Mouse (Mus musculus): Measurements from ENCODE around the gene Sirt4. TPM values are rescaled to one million over a fixed set of nuclear protein-coding genes. Genes with fewer than 3 reads are reported as not detected.
A peak's percentile ranks its signal among the peaks of the same experiment; 100 is the strongest.

The Sirt4 gene
- polyA plus RNA-seq, 1 experiment from 2014 or later, result 14.5 TPM

DNA sequence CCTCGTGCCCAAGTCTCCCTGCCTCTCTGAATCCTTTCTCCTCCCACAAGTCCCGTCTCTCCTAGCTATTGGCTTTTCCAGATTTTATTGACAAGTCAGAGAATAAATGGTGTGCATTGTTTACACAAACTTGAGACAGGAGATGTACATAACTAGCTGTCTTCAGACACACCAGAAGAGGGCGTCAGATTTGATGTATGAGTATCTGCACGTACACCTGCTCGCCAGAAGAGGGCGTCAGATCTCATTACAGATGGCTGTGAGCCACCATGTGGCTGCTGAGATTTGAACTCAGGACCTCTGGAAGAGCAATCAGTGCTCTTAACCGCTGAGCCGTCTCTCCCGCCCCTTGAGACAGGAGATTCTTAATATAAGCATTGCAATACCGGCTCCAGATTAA is 11.3 kb downstream of the Sirt4 start:
- Histone ChIP-seq H3K4me3 (no peak overlapping the region), H3K4me1 (peaks cover 22% of the 10 kb centered on the region), H3K36me3 (replicated peaks) (peaks cover 7% of the 10 kb centered on the region; the same call in 1 of the 2 replicates), H3K9me3 (no peaks in the 10 kb centered on the region), H3K27me3 (replicated peaks; ENCODE audit: low read depth, poor library complexity, severe bottlenecking) (peaks cover 10% of the 10 kb centered on the region), H3K27ac (replicated peaks) (no peak overlapping the region)
- DNase-seq (ENCODE audit: low spot score), result no peak
- WGBS, result 80% methylated on average over 10 of the region's 10 CpGs

DNA sequence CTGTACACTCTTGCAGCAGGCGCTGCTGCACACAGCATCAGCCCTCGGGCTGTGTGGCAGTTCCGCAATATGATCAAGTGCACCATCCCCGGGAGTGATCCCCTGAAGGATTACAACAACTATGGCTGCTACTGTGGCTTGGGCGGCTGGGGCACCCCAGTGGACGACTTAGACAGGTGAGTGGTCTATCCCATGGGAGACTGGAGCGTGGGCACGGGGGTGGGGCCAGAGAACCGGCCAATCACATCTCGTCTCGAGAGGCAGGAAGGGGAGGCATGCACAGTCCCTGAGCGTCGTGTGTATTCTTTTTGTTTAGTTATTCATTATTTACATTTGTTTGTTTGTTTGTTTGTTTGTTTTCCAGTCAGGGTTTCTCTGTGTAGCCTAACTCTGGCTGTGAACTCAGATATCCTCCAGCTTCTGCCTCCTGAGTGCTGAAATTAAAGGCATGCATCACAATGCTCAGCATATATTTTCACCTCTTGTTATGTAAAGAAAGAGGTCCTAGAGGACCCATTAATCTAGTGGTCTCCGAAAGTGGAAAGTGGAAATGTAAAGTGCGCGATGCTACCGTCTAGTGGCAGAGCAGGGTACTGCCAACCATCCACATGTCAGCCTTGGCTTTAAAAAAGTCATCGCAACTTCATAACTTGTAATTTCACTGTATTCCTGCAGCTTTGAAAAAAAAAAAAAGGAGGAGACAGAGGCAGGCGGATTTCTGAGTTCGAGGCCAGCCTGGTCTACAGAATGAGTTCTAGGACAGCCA is 13.6 kb downstream of the Sirt4 start:
- Histone ChIP-seq H3K4me1 (peaks cover 17% of the 10 kb centered on the region), H3K27ac (replicated peaks) (no peak overlapping the region), H3K9me3 (no peaks in the 10 kb centered on the region), H3K36me3 (replicated peaks) (no peaks in the 10 kb centered on the region), H3K27me3 (replicated peaks; ENCODE audit: low read depth, poor library complexity, severe bottlenecking) (peaks cover 10% of the 10 kb centered on the region), H3K4me3 (0 out of 2 replicates have a peak overlapping the region, but pooled peaks have one; percentile 1)
- peak; percentile 57 for DNase-seq (ENCODE audit: low spot score)
- WGBS, result 41% methylated on average over 20 of the region's 20 CpGs

DNA sequence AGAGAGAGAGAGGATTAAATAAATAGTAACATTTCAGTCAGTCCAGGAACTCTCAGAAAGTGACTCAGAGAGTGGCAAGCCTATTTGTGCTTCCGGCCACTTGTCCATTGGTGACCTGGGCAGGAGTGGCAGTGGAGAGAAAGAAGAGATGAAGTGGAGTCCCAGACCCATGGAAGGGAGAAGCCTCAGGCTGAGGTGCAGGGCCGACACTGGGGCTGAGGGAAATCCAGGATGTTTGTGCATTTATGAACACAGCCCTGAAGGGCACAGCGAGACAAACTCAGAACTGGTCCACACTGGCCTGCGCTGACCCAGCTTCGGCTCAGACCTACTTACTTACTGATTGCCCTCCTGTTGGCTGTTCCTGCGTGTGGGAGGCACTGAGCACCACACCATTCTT is 14.7 kb downstream of the Sirt4 start:
- WGBS, result 64% methylated on average over 6 of the region's 6 CpGs
- Histone ChIP-seq H3K9me3 (no peaks in the 10 kb centered on the region), H3K36me3 (replicated peaks) (no peaks in the 10 kb centered on the region), H3K4me1 (0 out of 2 replicates have a peak, but pooled peaks cover 8% of the 10 kb centered on the region), H3K4me3 (no peak overlapping the region), H3K27me3 (replicated peaks; ENCODE audit: low read depth, poor library complexity, severe bottlenecking) (peaks cover 7% of the 10 kb centered on the region), H3K27ac (replicated peaks) (no peak overlapping the region)
- DNase-seq (ENCODE audit: low spot score), result no peak

DNA sequence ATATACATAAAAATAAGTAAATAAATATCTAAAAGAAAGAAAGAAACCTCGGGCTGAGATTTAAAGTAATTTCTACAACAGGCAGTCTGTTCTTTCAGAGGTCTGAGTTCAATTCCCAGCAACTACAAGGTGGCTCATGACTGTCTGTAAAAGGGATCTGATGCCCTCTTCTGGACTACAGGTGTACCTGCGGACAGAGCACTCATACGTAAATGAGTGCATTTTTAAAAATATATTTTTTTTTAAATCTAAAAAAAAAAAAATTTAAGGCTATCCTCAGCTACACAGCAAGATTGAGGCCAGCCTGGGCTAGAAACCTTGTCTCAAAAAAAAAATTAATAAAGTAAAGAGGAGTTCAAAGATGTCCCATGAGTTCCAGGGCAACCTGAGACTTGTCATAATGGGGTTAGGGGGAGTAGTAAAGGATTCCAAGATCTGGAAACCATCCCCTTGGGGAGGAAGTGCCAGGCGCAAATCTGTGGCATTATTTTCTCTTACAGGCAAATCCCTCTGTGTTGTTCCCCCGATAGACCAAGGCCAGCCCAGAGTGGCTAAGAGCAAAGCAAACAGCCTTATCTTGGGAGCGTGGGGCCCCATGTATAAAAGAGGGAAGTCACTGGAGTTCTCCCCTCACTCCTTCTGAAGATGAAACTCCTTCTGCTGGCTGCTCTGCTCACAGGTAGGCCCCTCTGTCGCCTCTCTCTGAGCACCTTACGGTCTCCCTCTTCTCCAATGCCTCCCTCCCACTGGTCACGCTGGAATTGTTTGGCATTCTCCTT is 18.7 kb downstream of the Sirt4 start, which contains the start of gene Pla2g1b:
Gene Pla2g1b, plus strand, starts transcription at position 621 of the 779 bp plus-strand sequence.
- Histone ChIP-seq H3K27me3 (replicated peaks; ENCODE audit: low read depth, poor library complexity, severe bottlenecking) (no peaks in the 10 kb centered on the region), H3K9me3 (no peaks in the 10 kb centered on the region), H3K4me1 (0 out of 2 replicates have a peak, but pooled peaks cover 5% of the 10 kb centered on the region), H3K4me3 (no peak within 1 kb of the TSS), H3K36me3 (replicated peaks) (no peaks in the 10 kb centered on the region), H3K27ac (replicated peaks) (no peak within 1 kb of the TSS)
- no peak for DNase-seq (ENCODE audit: low spot score)
- 45% methylated on average over 9 of the region's 9 CpGs for WGBS

DNA sequence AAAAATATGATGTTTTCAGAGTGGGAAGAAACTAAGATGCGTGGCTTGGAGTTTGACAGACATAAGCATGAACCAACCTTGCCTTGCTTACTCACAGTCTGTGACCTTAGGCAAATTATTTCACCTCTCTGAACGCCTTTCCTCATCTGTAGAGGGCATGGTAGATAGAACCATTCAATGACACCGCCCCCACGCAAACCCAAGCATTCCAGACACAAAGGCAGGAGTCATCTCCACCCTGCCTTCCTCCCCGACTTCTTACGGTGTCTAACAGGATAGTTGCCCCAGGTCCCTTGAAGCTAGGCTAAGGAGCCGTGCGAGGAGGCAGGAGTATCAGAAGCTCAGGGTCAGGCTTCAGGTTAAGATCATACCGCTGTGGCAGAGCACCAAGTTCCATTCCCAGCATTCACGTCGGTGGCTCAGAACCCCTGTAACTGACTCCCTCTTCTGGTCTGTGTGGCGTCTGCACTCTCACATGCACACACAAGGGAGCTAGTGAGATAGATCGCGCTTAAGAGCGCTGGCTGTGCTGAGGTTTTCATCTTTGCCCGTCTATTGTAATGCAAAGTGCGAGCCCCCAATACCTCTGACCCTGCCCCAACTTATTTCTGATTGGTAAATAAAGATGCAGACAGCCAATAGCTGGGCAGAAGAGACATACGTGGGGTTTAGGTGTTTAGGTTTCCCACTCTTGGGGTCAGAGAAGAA is 20.0 kb downstream of the Sirt4 start:
- H3K4me1 ChIP-seq, result no peaks in the 10 kb centered on the region
- WGBS, result 77% methylated on average over 18 of the region's 18 CpGs
- no peak overlapping the region for H3K27ac ChIP-seq (replicated peaks)
- H3K36me3 ChIP-seq (replicated peaks), result no peaks in the 10 kb centered on the region
- no peak for DNase-seq (ENCODE audit: low spot score)
- no peak overlapping the region for H3K4me3 ChIP-seq
- no peaks in the 10 kb centered on the region for H3K9me3 ChIP-seq
- H3K27me3 ChIP-seq (replicated peaks; ENCODE audit: low read depth, poor library complexity, severe bottlenecking), result peaks cover 6% of the 10 kb centered on the region; the same call in 1 of the 2 replicates

DNA sequence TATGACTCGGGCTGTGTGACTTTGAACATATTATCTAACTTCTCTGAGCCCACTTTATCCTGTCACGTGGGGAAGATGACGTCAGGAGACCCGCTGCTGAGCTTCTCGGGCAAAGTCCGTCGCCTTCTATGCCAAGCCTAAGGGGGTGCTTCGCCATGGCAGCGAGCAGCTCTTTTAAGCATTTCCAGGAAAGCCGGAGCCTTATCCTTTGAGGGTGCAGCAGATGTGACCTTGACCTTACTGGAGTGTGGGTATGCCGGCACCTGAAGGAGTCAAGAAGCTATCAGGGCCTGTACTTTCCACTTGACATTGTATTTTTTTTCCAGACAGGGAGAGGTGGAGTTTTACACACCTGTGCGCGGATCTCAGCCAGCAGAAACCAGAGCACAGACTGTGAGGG is 25.6 kb downstream of the Sirt4 start:
- 73% methylated on average over 13 of the region's 13 CpGs for WGBS
- no peak for DNase-seq (ENCODE audit: low spot score)
- H3K4me1 ChIP-seq, result peaks cover 10% of the 10 kb centered on the region; the same call in 1 of the 2 replicates
- peaks cover 6% of the 10 kb centered on the region; the same call in 1 of the 2 replicates for H3K27me3 ChIP-seq (replicated peaks; ENCODE audit: low read depth, poor library complexity, severe bottlenecking)
- H3K4me3 ChIP-seq, result no peak overlapping the region
- H3K27ac ChIP-seq (replicated peaks), result no peak overlapping the region
- peaks cover 12% of the 10 kb centered on the region for H3K36me3 ChIP-seq (replicated peaks)
- no peaks in the 10 kb centered on the region for H3K9me3 ChIP-seq

DNA sequence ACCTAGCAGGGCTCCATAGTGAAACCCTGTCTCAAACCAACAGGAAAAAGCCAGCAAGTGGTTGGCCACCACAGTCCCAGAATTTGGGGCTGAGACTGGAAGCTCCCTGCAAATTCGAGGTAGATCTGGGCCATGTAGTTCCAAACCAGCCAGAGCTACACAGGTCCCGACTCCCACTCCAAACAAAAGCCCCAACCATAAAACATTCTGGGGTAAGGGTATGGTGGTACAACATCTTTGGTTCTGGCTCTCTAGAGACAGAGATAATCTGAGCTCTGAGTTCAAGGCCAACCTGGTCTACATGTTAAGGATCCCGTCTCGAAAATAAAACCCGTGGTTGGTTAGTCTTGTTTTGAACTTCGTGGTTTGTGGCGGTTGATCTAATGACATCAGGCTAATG is 28.7 kb downstream of the Sirt4 start:
- peaks cover 6% of the 10 kb centered on the region; the same call in 1 of the 2 replicates for H3K27me3 ChIP-seq (replicated peaks; ENCODE audit: low read depth, poor library complexity, severe bottlenecking)
- no peak for DNase-seq (ENCODE audit: low spot score)
- no peaks in the 10 kb centered on the region for H3K9me3 ChIP-seq
- H3K27ac ChIP-seq (replicated peaks), result no peak overlapping the region
- H3K4me1 ChIP-seq, result peaks cover 10% of the 10 kb centered on the region; the same call in 1 of the 2 replicates
- H3K4me3 ChIP-seq, result no peak overlapping the region
- 84% methylated on average over 7 of the region's 7 CpGs for WGBS
- peaks cover 42% of the 10 kb centered on the region for H3K36me3 ChIP-seq (replicated peaks)

DNA sequence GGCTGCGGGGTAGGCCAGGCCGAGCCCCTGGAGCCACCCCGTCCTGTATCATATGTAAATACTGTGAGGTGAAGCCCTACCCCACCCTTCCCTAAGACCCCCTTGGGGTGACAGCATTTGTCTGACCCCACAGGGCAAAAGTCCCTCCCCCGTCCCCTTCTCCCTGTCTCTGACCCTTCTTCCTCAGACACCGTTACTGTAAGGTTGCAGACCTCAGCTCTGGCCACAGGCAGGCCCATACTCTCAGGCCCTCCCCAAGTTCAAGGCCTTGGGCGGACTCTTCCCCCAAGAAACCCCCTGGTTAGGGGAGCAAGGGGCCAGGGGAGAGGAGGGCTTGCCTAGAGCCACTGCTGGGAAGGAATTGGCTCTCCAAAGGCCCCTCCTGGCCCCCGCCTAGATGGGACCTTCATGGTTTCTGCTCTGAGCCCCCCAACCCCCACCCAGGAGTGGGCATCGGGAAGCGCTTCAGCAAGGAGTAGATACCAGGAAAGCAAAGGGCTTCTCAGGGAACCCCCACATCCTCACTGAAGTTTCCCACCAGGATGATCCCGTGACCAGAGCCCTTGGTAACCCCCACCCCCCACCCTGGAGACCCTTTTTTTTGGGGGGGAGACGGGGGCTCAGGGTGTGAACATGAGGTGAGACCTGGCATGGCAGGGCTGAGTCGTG is 30.0 kb downstream of the Sirt4 start:
- H3K4me3 ChIP-seq, result no peak overlapping the region
- H3K36me3 ChIP-seq (replicated peaks), result peaks cover 55% of the 10 kb centered on the region
- no peak for DNase-seq (ENCODE audit: low spot score)
- H3K4me1 ChIP-seq, result peaks cover 10% of the 10 kb centered on the region; the same call in 1 of the 2 replicates
- 88% methylated on average over 12 of the region's 12 CpGs for WGBS
- no peak overlapping the region; the same call in 1 of the 2 replicates for H3K27ac ChIP-seq (replicated peaks)
- H3K27me3 ChIP-seq (replicated peaks; ENCODE audit: low read depth, poor library complexity, severe bottlenecking), result 0 out of 2 replicates have a peak, but pooled peaks cover under 1% of the 10 kb centered on the region
- no peaks in the 10 kb centered on the region for H3K9me3 ChIP-seq

DNA sequence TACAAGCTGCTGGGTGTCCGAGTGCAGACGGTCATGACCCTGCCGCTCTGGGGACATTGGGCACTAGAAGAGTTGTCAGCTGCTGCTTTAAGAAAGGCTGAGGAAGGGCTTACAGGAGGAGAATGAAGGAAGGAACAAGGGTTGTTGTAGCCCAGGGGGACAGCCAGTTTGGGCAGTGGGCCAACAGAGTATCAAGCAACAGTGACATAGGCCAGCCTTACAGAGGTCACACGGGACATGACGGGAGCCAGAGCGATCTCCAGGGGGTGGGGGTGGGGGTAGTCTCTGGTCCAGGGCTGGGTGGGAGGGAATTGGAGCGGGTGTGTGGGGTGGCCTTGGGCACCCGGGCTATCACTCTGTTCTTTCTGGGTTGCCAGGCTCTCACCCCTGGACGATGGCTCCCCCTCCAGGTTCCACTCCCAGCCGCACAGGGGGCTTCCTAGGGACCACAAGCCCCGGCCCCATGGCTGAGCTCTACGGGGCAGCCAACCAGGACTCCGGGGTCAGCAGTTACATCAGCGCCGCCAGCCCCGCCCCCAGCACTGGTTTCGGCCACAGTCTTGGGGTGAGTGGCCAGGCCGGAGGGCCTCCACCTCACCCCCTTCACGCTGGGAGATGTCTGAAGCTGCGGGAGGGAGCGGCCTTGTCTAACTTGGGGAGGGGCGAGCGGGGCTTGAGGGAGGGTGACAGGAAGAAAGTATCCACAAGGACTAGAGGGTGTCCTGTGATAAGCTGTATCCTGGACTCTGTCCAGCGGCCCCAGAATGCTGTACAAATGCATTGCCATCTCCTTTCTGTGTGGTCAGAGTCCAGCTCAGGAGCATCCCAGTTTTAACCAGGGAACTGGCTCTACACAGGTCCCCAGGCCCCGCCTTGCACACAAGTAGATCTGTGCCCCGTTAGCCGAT is 33.9 kb downstream of the Sirt4 start:
- no peaks in the 10 kb centered on the region for H3K9me3 ChIP-seq
- DNase-seq (ENCODE audit: low spot score), result no peak
- H3K27ac ChIP-seq (replicated peaks), result no peak overlapping the region
- H3K27me3 ChIP-seq (replicated peaks; ENCODE audit: low read depth, poor library complexity, severe bottlenecking), result no peaks in the 10 kb centered on the region
- no peak overlapping the region for H3K4me3 ChIP-seq
- H3K36me3 ChIP-seq (replicated peaks), result peaks cover 94% of the 10 kb centered on the region
- peaks cover 5% of the 10 kb centered on the region; the same call in 1 of the 2 replicates for H3K4me1 ChIP-seq
- 95% methylated on average over 27 of the region's 27 CpGs for WGBS

DNA sequence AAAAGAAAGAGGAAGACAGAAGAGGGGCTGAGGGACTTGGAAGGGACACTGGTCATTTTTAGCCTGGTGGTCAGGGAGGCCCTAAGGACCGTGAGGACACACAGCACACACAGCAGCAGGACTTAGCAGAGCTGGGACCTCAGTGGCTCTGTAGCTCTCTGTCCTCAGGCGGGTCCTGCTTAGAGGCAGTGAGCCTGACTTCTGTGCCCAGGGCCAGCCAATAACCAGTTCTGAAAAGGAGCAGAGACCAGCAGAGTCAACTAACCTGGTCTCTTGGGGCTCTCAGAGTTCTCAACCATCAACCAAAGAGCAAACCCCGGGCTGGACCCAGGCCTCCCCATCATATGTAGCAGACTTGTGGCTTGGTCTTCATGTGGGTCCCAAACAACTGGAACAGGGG is 35.3 kb downstream of the Sirt4 start:
- no peak for DNase-seq (ENCODE audit: low spot score)
- H3K4me1 ChIP-seq, result 0 out of 2 replicates have a peak, but pooled peaks cover 6% of the 10 kb centered on the region
- no peak overlapping the region for H3K4me3 ChIP-seq
- no peak overlapping the region for H3K27ac ChIP-seq (replicated peaks)
- H3K27me3 ChIP-seq (replicated peaks; ENCODE audit: low read depth, poor library complexity, severe bottlenecking), result no peaks in the 10 kb centered on the region
- H3K36me3 ChIP-seq (replicated peaks), result peaks cover 99% of the 10 kb centered on the region
- 86% methylated on average over 3 of the region's 3 CpGs for WGBS
- H3K9me3 ChIP-seq, result no peaks in the 10 kb centered on the region

DNA sequence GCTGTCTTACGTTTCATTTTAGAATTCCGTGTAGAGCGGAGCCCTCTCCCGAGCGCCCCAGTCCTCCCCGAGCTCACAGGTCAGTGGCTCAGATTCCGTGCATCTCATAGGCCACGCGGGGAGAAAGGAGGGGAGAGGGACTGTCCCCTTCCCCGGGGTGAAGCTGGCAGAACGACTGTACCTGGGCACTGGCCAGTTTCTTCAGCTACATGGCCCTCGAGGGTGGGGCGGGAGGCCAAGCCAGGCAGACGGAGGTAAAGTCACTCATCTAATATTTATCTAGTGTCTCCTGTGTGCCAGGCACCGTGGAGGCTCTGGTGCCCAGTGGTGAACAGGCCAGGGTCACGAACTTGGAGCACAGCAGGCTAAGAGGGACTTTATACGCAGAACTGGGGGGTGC is 37.4 kb downstream of the Sirt4 start:
- Histone ChIP-seq H3K9me3 (no peaks in the 10 kb centered on the region), H3K4me1 (0 out of 2 replicates have a peak, but pooled peaks cover 6% of the 10 kb centered on the region), H3K36me3 (replicated peaks) (peaks cover 99% of the 10 kb centered on the region), H3K4me3 (no peak overlapping the region), H3K27me3 (replicated peaks; ENCODE audit: low read depth, poor library complexity, severe bottlenecking) (no peaks in the 10 kb centered on the region), H3K27ac (replicated peaks) (no peak overlapping the region)
- 89% methylated on average over 17 of the region's 17 CpGs for WGBS
- DNase-seq (ENCODE audit: low spot score), result no peak
